Mouse (Mus musculus): ENCODE results near the gene Cmtm7.

The Cmtm7 gene

DNA sequence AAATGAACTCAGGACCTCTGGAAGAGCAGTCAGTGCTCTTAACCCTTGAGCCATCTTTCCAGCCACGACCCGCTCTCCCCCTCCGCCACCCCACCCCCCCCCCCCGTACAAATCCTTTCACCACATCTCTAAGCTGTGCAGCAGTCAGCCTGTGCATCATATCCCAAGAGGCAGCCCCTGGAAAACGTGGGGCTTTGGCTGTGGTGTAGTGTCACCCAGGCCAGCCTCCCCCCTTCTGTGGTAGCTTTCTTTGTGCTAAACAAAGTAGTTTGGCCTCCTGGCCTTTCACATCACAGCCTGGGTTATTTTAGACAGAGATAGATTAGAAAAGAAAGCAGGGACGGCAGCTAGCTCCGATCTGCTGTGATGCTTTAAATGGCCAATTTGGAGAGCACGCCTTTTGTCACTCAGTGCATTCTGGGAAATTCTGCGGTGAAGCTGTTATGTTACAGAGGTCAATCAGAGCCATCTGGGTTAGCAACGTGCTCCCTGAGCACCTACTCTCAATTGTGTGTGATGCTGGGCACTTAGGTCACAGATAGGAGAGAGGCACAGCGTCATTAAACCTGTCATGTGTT, 14.9 kb upstream of the Cmtm7 start:
- DNase-seq (ENCODE audit: low spot score): no peak

DNA sequence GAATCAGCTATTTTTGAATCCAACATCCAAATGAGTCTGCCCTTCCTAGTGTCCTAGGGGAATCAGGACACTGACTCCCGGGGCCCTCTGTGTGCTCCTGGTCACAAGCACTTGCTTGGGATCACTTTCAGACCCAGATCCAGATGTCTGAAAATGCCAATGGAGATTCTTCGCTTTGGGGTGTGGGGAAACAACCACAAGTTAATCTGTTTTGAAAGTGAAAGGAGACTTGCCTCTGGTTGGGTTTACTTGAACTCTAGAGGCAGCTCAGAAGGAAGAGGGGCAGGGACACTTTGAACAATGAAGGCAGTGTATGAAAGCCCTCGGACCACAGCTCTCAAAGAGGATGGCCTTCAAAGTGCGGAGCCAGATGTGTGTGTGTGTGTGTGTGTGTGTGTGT, 12.8 kb upstream of the Cmtm7 start:
- DNase-seq (ENCODE audit: low spot score): no peak

DNA sequence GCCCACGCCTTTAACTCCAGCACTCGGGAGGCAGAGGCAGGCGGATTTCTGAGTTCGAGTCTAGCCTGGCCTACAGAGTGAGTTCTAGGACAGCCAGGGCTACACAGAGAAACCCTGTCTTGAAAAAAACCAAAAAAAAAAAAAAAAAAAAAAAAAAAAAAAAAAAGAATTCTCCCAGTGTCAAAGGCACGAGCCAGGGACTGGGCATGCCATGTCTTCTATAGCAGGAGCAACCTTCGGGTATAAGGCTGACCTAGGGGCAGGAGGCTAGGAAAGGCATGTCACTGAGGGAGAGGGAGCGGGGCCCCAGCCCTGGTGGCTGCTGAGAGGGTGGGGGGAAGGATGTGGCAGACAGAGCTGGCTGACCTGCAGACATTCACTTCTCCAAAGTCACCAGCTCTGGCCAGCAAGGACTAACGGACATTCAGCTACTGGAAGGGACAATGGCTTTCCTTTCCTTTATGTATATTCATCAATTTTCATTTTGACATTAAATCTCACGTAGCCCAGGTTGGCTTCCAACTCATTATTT, 12.2 kb upstream of the Cmtm7 start:
- no peak for DNase-seq (ENCODE audit: low spot score)

DNA sequence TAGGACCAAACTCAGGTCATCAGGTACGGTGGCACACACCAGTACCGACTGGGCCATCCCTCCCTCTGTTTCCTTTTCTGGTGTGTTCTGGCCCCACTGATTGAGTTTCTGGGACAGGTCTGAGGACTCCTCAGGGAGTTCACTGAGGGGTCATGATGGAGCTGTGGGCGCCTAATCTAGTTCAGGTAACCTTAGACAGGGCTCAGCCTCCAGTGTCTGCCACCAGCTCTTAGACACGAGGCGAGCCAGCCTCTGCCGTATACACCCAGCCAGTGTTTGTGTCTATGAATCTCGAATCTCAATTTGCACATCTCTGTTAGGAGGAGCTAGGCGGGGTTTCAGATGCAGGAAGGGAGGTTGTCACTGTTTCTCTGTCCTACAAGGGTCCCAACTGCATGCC, 8.3 kb upstream of the Cmtm7 start:
- DNase-seq (ENCODE audit: low spot score): no peak

DNA sequence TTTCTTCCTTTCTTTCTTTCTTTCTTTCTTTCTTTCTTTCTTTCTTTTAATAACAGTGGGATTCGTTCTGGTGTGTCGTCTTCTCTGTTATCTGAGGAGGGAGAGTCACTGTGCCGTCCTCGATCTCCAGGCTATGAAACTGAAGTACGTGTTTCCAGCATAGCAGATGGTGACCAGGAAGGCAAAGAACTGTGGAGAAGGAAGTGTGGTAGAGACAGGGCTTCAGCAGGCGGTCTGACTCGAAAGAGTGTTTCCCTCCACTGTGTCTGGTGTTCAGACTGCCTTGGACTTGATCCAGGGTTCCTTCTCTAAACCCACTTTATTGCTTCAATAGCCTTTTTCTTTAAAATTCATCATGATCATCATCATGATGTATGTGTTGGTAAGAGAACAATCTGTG, 7.9 kb upstream of the Cmtm7 start:
- DNase-seq (ENCODE audit: low spot score): no peak

DNA sequence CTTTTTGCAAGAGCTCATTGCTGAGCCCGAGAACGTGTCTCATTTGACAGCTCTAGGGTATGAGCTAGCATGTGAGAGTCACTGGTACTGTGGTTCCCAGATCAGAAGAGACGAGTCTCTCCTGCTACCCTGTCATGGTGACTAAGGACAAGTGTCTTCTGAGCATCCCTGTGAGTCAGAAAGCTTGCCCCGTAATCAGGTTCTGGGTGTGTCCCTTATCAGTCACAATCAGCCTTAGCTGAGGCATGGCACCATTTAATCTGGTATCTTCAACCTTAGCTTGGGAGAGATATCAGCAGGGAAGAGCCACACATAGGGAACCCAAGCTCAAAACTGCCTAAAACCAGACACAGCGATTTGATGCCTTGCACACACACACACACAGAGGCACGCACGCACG, 7.0 kb upstream of the Cmtm7 start:
- DNase-seq (ENCODE audit: low spot score): no peak

DNA sequence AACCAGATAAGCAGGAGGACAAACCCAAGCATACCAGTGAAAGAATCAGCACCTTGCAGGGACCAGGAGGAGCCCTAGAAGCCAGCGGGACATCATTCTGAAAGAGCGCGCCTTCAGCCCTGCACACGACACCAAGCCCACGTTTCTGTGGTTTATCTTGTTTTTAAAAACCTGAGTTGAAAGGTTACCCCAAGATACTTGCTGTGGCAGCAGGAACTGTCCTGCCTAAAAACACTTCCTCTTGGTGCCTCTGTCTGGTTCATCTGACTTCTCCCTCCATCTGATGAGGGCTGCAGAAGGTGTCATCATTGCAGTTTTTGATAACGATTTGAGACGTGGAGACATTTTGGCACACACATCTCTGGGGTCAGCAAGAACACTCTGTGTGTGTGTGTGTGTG, 6.1 kb upstream of the Cmtm7 start:
- DNase-seq (ENCODE audit: low spot score): no peak

DNA sequence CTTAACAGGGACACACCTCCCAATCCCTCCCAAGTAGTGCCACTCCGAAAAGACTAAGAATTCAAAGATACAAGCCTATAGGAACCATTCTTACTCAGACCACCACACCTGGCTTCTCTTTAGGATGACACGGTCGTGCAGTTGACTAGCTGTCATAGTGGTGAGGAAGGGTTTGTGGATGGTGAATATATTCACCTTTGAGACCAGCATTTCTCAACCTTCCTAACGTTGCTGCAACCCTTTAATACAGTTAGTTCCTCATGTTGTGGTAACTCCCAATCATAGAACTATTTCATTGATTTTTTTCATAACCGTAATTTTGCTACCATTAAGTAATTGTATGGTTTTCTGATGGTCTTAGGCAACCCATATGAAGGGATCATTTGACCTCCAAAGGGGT, 5.5 kb upstream of the Cmtm7 start:
- DNase-seq (ENCODE audit: low spot score): no peak

DNA sequence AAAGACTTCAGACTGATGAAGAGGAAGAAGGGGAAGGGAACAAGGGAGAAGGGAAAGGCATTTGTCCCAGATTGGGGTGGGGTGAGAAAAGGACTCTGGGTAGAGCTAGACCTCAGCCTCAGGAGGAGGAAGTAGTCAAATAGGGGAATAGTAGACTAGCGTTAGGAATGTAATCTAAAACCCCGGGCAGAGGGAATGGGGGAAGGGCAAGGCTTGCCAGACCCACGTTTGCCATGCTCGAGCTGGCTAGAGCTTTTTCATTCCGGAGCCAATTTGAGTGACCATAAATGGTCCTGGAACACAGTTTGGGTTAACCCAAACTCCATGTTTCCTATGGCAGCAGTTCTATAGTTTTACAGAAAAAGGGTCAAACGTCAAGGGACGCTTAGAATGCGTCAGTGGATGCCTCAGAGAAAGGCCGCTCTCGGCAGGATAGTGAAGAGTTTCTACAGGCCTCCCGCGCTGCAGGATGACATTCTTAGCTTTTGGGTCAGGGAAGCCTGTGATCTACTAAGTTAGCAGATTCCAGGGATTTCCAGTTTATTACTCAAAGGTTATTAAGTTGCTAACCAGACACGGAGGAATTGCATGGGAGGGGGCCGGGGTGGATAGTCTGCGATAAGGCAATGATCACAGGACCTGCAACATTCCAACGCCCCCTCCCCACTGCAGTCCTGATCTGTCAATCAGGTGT, 3.9 kb upstream of the Cmtm7 start:
- DNase-seq (ENCODE audit: low spot score): no peak

DNA sequence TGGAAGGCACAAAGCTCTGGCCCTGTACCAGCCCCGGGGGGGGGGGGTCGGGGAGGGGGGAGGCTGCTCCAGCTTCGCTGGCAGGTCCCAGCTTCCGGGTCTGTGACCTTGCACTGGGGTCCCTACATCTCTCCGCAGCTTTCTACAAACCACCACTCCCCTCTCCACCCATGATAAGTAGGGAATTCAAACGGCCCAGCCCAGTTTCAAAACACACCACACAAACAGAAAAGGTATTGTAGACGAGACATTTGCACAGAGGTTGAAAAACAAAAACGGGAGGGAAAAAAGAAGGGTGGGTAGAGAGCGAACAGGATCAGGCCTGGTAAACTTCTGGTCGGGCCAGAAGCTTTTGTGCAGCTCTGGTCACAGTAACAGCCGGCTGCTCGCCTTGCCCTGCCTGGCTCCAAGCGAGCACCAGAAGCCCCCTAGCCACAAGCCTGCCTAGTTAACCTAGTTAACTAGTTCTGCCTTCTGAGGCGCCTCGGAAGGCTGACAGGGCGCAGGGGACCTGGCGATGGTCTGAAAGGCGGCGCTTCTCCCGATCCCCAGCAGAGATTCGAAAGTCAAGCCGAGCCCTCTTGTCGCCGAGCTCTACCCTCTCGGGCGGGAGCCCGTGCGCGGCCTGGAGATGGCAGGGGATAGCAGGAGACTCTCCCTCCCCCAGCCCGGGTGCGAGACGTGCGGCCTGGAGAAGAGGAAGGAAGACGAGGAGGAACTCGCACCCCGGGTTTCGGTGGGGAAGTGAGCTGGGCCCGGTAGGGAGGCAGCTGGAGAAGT, 720 bp downstream of the Cmtm7 start:
- DNase-seq (ENCODE audit: low spot score): no peak

DNA sequence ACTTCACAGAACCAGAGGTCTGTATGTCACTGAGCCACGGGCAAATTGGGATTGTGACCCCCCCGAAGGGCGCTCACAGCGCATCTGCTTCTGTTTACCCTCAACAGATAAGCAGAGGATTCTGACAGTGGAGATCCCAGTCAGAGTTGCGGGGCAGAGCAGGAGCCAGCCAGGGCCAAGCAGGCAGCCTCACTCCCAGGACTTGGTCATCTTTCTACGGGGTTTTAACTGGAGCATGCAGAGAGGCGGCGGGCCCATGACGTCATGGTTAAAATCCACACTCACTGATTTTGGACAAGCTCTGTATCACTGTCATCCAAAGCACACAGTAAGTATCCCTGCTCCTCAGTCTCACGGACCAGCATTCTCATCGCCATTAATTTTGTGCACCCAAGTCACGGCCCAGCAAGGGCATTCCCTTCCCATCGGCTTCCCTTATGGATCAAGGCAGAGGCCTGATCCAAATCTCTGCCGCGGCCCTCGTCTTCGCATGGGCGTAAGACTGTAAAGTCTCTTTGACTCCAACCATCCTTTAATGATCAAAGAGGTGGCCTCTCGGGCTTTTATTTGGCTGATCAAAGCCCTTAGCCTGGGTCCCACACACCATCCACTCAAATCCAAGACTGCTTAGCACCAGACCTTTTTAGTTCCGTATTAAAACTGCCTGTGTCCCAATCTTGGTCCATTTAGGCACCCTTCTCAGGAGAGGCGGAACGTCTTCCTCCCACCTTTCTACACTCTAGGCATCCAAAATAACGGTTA, 1.5 kb downstream of the Cmtm7 start:
- no peak for DNase-seq (ENCODE audit: low spot score)

DNA sequence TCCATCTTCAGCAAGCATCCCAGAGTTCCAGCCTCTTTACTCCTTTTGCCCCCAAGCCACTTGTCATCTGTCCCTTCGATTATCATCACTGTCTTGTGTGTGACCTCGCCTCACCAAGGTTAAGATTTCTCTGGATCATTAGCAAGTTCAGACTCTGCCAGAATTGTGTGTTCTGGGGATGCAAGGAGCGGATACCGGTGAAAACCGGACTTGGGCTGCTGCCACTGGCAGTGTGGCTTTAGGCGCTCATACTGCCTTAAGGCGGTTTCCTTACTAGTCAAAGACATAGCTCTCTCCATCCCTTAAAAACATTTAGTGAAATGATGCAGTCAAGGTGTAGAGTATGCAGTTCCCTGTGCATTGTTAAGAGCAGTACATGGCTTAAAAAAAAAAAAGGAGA, 2.8 kb downstream of the Cmtm7 start:
- no peak for DNase-seq (ENCODE audit: low spot score)

DNA sequence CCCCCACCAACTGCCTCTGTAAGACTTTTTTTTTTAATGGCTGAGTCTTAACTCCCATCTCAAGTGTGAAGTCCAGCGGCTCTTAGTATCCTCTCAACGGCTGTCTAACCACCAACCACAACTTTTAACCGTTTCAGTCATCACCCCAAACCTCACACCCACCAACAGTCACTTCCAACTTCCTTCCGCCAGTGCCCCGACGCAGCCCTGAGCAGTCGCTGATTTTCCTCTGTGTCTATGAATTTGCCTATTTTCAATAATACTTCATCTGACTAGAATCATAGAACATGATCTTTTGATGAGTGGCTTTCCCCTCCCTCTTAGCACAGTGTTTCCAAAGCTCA, 3.6 kb downstream of the Cmtm7 start:
- DNase-seq (ENCODE audit: low spot score): no peak

DNA sequence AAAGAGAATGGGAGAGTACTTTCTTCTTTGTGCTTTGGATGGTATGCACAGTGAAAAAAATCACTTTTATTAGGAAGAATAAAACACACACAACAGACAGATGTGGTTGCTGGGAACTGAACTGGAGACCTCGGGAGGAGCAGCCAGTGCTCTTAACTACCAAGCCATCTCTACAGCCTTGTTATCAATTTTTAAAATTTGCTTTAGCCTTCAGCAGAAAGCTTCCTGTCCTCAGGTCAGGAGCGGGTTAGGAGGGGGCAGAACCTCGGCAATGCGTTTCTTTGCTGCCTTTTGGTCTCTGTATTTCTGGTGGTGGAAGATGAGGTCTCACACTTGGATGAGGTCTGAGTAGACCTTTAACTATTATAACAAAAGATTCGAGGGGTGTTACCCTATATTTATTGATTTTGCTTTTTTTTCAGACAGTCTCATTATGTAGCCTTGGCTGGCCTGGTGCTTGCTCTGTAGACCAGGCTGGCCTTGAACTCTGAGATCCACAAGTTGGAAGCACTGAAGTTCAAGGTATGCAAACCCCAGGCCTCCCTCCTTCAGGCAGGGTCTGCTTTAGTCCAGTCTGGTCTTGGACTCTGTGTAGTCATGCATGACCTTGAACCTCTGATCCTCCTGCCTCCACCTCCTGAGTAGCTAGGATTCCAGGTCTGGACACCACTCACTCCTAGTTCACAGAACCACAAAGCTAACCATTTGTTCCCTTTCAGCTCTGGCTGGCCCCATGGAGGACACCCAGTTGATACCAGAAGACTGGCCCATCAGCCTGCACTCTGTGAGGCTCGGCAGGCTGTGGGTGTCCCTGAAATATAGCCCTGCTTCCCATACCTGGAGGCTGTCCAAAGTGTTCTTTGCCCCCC, 4.2 kb downstream of the Cmtm7 start:
- DNase-seq (ENCODE audit: low spot score): no peak

DNA sequence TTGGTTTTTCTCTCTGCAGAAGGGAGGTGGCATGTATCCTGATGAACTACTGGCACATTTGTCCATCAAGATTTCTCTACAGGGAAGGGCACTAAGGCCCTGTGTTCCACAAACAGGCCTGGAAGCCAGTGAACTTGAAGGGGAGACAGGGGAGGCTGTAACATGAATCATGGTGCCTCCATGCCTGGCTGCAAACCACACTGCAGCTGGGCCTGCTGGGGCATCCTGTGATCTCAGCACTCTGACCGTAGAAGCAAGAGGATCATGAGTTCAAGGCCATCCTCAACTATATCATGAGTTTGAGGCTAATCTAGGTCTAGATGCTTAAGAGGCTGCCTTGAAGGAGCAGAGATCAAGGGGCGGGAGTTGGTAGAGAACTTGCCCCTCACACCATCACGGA, 5.3 kb downstream of the Cmtm7 start:
- DNase-seq (ENCODE audit: low spot score): no peak

DNA sequence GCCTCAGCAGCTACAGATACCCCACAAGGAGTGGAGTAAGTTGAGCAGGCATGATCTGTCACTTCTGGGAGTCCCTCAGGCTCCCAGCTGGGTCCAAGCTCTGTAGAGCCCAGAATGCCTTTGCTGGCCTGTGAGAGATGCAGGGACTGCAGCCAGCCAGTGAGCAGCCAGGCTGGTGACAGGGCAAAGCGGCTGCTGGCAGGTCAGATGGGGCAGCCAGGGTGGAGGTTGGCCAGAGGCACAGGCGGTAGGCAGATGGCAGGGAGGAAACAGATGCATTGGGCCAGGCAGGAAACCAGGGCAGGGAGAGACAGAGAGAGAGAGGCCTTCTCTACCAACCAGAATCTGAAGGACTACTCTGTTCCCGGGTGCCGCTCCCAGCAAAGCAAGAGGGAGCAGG, 6.4 kb downstream of the Cmtm7 start:
- no peak for DNase-seq (ENCODE audit: low spot score)

DNA sequence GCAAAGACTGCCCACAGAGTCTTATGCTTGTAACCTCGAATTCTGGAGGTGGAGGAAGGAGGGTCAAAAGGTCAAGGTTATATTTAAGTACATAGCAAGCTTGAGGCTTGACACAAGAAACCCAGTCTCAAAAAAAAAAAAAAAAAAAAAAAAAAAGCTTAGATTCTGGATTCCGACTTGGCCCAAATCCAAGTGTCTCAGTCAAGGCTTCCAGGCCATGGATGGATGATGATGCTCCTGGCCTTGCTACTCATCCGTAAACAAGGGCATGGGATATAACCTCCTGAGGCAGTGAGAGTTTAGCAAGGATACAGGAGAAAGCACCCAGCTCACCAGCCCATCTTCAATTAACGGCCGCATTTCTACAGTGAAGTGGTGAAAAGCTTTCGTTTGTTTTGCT, 7.0 kb downstream of the Cmtm7 start:
- no peak for DNase-seq (ENCODE audit: low spot score)

DNA sequence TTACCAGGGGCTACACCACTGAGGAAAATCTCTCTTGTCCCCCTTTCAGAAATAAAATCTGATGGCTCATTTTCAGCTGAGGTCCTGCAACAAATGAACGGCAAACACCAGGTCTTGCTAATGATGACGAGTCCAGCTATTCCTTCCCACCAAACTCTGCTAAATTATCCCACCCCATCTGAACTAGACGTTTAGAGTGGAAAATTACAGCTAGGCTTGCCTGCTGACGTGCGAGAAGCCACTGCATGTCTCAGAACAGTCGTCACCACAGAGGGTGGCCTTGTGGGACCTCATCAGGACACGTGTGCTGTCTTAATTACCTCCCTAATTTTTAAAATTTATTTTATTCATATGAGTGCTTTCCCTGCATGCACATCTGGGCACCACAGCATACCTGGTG, 10.1 kb downstream of the Cmtm7 start:
- no peak for DNase-seq (ENCODE audit: low spot score)

DNA sequence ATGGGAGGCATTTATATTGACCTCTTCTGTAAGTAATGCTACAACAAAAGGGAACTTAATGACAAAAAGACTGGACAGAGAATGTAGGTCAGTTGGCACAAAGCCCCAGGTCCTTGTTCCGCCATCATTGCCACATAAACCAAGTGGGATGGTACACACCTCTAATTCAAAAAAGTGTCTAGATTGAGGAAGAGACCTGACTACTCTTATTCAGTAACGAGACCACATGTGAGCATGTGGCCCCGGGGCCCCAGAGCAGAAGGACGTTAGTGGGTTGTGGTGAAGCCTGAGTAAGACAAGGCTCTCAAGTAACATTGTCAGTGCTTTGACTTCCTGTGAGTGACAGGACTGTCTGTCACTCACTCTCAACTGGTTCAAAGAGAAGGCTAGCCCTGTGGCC, 11.4 kb downstream of the Cmtm7 start:
- DNase-seq (ENCODE audit: low spot score): no peak

DNA sequence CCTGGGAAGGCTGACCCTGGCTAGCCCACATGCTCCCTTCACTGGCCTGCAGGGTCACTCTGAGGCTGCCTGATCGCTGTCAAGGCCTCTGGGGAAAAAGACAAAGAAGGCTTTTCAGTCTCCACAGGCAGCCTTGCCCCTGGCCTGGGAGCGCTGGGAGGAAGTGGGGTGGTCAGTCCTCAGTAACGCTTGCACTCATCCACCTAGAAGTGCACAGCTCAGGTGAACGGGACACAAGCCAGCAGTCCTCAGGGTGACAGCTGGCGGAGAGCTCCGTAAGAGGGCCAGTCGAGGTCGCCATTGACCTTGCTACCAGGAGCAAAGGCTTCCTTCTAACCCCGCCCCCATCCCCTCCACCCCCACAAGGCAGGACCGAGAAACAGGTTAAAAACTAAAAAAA, 13.6 kb downstream of the Cmtm7 start:
- no peak for DNase-seq (ENCODE audit: low spot score)

DNA sequence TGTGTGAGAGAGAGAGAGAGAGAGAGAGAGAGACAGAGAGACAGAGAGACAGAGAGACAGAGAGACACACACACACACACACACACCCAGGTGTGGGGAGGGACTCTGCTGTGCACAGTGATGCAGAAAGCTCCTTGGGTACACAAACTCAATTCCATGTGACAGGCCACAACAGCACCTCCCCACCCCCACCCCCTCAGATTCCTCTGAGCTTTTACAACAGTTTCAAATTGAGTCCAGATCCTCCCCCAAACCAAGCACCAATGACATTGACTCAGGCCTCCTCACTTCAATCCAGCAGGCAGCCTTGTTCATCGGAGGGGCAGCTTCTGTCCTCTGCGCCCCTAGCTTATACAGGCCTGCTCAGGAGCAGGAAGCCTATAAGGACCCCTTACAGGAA, 14.1 kb downstream of the Cmtm7 start:
- no peak for DNase-seq (ENCODE audit: low spot score)

DNA sequence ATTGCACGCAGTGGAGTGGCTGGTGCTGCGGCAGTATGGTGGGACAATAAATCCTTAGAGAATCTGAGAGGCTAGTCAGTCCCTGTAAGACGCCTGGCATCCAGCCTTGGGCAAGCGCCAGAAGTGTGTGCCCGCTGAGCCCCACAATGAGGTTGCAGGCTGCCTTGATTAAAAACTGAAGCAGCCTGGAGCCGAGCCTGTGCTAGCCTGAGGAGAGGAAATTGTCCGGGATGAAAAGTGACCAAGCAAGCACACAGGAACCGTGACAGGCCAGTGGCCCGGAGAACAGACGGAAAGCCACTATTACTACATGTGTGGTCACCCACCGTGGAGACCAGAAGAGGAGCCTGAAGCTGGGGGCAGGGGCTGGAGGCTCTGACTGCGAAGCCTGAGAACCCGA, 14.6 kb downstream of the Cmtm7 start:
- DNase-seq (ENCODE audit: low spot score): no peak
